Mouse (Mus musculus) layer of hippocampus, adult 2 months (tissue): ENCODE results near the gene Olfr1167. TPM values are rescaled to one million over a fixed set of nuclear protein-coding genes. Genes with fewer than 3 reads are reported as not detected.
"Not testable (repeated sequence)": the region's sequence is repeated elsewhere in the genome, so short reads cannot be mapped to it uniquely, and the experiment has no call there.

ENCODE experiments used
- DNase-seq, 2 experiments: peaks; one replicate each; pipeline ENCODE4 v3.0.0; 2022; ENCODE audit warnings: low spot score in 2 of 2
- H3K27ac ChIP-seq: fragments of 200-600 bp; 2 replicates; pipeline ENCODE4 v1.8.1; 2022
- H3K4me3 ChIP-seq: fragments of 200-600 bp; 2 replicates; pipeline ENCODE4 v1.8.1; 2022; ENCODE audit warnings: mild to moderate bottlenecking
- CTCF ChIP-seq: fragments of 200-600 bp; conservative IDR thresholded peaks from 2 replicates; pipeline ENCODE4 v1.8.1; 2022; ENCODE audit warnings: antibody characterized with exemption, mild to moderate bottlenecking, moderate library complexity
- long read RNA-seq, 2 experiments: library from polyadenylated mRNA; stranded (forward); transcript quantifications; one replicate each; pipeline ENCODE4 v2.0.0; 2021; ENCODE audit warnings: borderline mapping rate in 2 of 2
- total RNA-seq, 2 experiments: library from RNA; stranded (reverse); gene quantifications; 2 replicates each; pipeline ENCODE4 v1.2.3; 2021

Gene Olfr1167
- not detected for total RNA-seq
- long read RNA-seq, experiment 1, result 0 reads
- long read RNA-seq, experiment 2, result 0 reads

DNA sequence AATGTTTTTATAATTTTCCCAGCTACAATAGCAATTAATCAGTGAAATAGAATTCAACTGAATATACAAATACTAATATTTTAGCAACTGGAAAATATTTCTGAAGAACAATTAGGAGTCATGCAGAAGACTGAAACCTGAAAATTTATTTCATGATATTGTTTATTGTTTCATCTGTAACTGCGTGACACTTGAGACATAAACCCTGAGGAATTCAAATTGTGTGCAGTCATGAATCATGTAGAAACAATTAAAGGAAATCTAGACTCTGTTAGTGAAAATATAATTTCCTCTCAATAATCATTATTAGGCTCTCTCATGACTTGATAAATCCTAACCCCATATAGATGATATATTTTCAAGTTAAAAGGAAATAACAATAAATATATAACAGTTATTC is at the start of gene Olfr1167:
Olfr1167 (minus strand) TSS at position 101 of the 400 bp plus-strand sequence.
- not testable (repeated sequence) for H3K27ac ChIP-seq, DNase-seq, H3K4me3 ChIP-seq

- H3K4me3 ChIP-seq, result no peak within 1 kb of the TSS
- no peak for TF ChIP-seq CTCF
- no peak within 1 kb of the TSS for H3K27ac ChIP-seq
- no peak for DNase-seq
Measured at GRCm38 (mm10) chr2:88181580-88181979, 26.6 kb upstream of the Olfr1167 start, which contains the start of gene Olfr1168. Gene Olfr1168, plus strand, starts transcription at chr2:88181880.

GRCm38 (mm10) chr2:88128172-88128571 is 26.8 kb downstream of the Olfr1167 start, which contains the start of gene Olfr1166:
Gene Olfr1166, minus strand, starts transcription at chr2:88128272.
- Histone ChIP-seq H3K27ac (no peak within 1 kb of the TSS), H3K4me3 (no peak within 1 kb of the TSS)
- no peak for DNase-seq
- TF ChIP-seq CTCF, result no peak

Other genes starting within 250 kb of the Olfr1167 start
- not detected for gene Olfr1155, start 210.1 kb downstream of the Olfr1167 start, total RNA-seq
- gene Olfr1156, start 202.1 kb downstream of the Olfr1167 start, total RNA-seq, result under 1 TPM in 1 of 2 experiments, not detected in 1; 0.15 TPM
- not detected for gene Olfr1157, start 186.9 kb downstream of the Olfr1167 start, total RNA-seq
- not detected for gene Olfr74, start 180.5 kb downstream of the Olfr1167 start, total RNA-seq
- gene Olfr1158, start 165.1 kb downstream of the Olfr1167 start, total RNA-seq, result not detected
- gene Olfr1160, start 146.9 kb downstream of the Olfr1167 start, total RNA-seq, result not detected
- not detected for gene Olfr1161, start 132.4 kb downstream of the Olfr1167 start, total RNA-seq
- not detected for gene Olfr73, start 117.5 kb downstream of the Olfr1167 start, total RNA-seq
- not detected for gene Olfr1162, start 104.1 kb downstream of the Olfr1167 start, total RNA-seq
- not detected for gene Olfr1163, start 83.4 kb downstream of the Olfr1167 start, total RNA-seq
- gene Olfr1164, start 61.2 kb downstream of the Olfr1167 start, total RNA-seq, result not detected
- not detected for gene Olfr1166, start 26.9 kb downstream of the Olfr1167 start, total RNA-seq
- gene Olfr1168, start 26.7 kb upstream of the Olfr1167 start, total RNA-seq, result not detected
- gene Olfr1170, start 73.1 kb upstream of the Olfr1167 start, total RNA-seq, result not detected
- not detected for gene Olfr1173, start 124.7 kb upstream of the Olfr1167 start, total RNA-seq
- gene Olfr1174-ps, start 159.9 kb upstream of the Olfr1167 start, total RNA-seq, result not detected
- not detected for gene Olfr1175-ps, start 172.0 kb upstream of the Olfr1167 start, total RNA-seq
- gene Olfr1176, start 181.5 kb upstream of the Olfr1167 start, total RNA-seq, result not detected
- not detected for gene Olfr1177-ps, start 191.3 kb upstream of the Olfr1167 start, total RNA-seq
- gene Olfr1178, start 231.9 kb upstream of the Olfr1167 start, total RNA-seq, result not detected